Mouse (Mus musculus) spleen, adult 2 months (tissue): ENCODE measurements at regions not wholly inside any gene's neighbourhood (a gene's known extent, or its start where the extent isn't known, plus 50 kb on each side); places are given as distances from the start of the nearest gene placed in this dataset.

Experiments
- CTCF ChIP-seq: fragments of 200-500 bp; IDR thresholded peaks from 2 replicates; pipeline ENCODE4 v1.5.1; 2011; ENCODE audit warnings: mild to moderate bottlenecking, inconsistent platforms; ENCODE audit not compliant: insufficient read depth, insufficient read length, insufficient replicate concordance; ENCODE audit errors: extremely low read depth
- POLR2A ChIP-seq: fragments of 200-500 bp; IDR thresholded peaks from 2 replicates; pipeline ENCODE4 v1.6.1; 2011; ENCODE audit warnings: low read depth, low read length, inconsistent platforms

DNA sequence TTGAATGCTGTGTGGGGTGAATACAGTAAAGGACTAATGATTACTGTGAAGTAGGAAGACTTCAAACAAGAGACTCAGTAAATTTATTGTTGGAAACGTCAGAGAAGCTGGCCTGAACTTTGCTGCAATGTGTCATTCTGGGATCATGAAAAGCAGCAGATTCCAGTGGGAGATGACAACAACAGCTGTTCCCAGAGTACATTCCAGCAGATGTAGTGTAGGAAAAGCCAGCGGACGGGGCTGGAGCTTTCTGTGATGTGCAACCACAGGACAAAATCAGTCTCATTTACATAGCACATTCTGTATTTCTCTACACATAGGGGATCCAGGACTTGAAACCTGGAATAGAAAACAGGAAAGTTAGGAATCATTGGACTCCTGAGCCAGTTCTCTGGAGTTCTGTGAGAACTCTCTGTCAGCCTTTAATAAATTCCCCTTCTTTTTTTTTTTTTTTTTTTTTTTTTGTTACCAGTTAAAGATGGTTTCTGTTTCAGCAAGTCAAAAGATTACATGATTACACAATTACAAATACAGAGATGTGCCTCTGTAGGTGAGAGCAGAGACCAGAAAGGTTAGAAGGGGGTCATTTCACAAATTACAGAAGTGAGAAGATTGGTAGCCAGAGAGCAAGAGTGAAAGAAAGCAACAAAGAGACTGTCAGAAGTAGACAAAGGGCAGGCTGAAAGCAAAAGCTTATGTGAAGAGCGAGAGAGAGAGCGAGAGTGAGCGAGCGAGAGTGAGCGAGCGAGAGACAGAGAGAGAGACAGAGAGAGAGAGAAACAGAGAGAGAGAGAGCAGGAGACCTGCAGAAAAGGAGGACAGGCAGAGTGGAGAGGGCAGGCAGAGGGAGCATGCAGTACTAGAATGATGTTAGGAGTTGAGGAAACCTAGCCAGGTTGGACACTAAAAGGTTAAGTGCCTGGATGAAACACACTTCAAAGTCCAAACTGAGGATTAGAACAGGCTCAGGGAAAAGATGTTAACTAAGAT is 118.0 kb upstream of the Il6 start:
- TF ChIP-seq POLR2A (no peak), CTCF (no peak)
